Mouse (Mus musculus): ENCODE measurements around the gene Dock6. TPM values are rescaled to one million over a fixed set of nuclear protein-coding genes. Genes with fewer than 3 reads are reported as not detected.

Gene Dock6
- polyA plus RNA-seq, 1 experiment from 2014 or later, result 63.7 TPM

GRCm38 (mm10) chr9:21849691-21850677, 2.5 kb downstream of the Dock6 start:
- H3K27me3 ChIP-seq (ENCODE audit: control insufficient read depth, insufficient read depth, low read depth, low read length), result no peaks in the 10 kb centered on the region
- 49% methylated on average over 7 of the region's 7 CpGs for WGBS
- H3K27ac ChIP-seq (ENCODE audit: low read length), result peak overlapping the region; percentile 84
- no peak for ATAC-seq (ENCODE audit: low read depth)
- H3K4me3 ChIP-seq (ENCODE audit: low read length), result peak overlapping the region; percentile 92
- peaks cover 42% of the 10 kb centered on the region for H3K4me1 ChIP-seq (replicated peaks; ENCODE audit: control insufficient read depth, insufficient read depth, low read length)
- H3K9me3 ChIP-seq (ENCODE audit: control insufficient read depth, low read length), result no peaks in the 10 kb centered on the region
- H3K36me3 ChIP-seq (ENCODE audit: control insufficient read depth, insufficient read depth, low read length), result peaks cover 3% of the 10 kb centered on the region; the same call in 1 of the 2 replicates
- peak overlapping the region; percentile 79 for H3K4me2 ChIP-seq (ENCODE audit: low read depth, low read length)
- peak overlapping the region; percentile 33; the same call in 1 of the 2 replicates for H3K9ac ChIP-seq (ENCODE audit: low read length)

- Histone ChIP-seq H3K4me1 (replicated peaks; ENCODE audit: control insufficient read depth, insufficient read depth, low read length) (peaks cover 53% of the 10 kb centered on the region), H3K9ac (ENCODE audit: low read length) (peak overlapping the region; percentile 59)
Observed at GRCm38 (mm10) chr9:21847926-21848325, 4.5 kb downstream of the Dock6 start.

GRCm38 (mm10) chr9:21847425-21847824, 5.0 kb downstream of the Dock6 start:
- Histone ChIP-seq H3K9ac (ENCODE audit: low read length) (peak overlapping the region; percentile 59), H3K4me3 (ENCODE audit: low read length) (peak overlapping the region; percentile 34; the same call in 1 of the 2 replicates), H3K4me2 (ENCODE audit: low read depth, low read length) (peak overlapping the region; percentile 51), H3K4me1 (replicated peaks; ENCODE audit: control insufficient read depth, insufficient read depth, low read length) (peaks cover 58% of the 10 kb centered on the region), H3K27ac (ENCODE audit: low read length) (peak overlapping the region; percentile 93), H3K27me3 (ENCODE audit: control insufficient read depth, insufficient read depth, low read depth, low read length) (no peaks in the 10 kb centered on the region), H3K9me3 (ENCODE audit: control insufficient read depth, low read length) (no peaks in the 10 kb centered on the region), H3K36me3 (ENCODE audit: control insufficient read depth, insufficient read depth, low read length) (peaks cover 3% of the 10 kb centered on the region)
- peak; percentile 13 for ATAC-seq (ENCODE audit: low read depth)
- WGBS, result 18% methylated on average over 3 of the region's 3 CpGs

More at GRCm38 (mm10) chr9:21847926-21848325, 4.5 kb downstream of the Dock6 start:
- peak overlapping the region; percentile 93 for H3K27ac ChIP-seq (ENCODE audit: low read length)
- 40% methylated on average over 10 of the region's 10 CpGs for WGBS
- H3K4me3 ChIP-seq (ENCODE audit: low read length), result no peak overlapping the region
- ATAC-seq (ENCODE audit: low read depth), result no peak
- no peaks in the 10 kb centered on the region for H3K27me3 ChIP-seq (ENCODE audit: control insufficient read depth, insufficient read depth, low read depth, low read length)
- peaks cover 3% of the 10 kb centered on the region for H3K36me3 ChIP-seq (ENCODE audit: control insufficient read depth, insufficient read depth, low read length)
- no peaks in the 10 kb centered on the region for H3K9me3 ChIP-seq (ENCODE audit: control insufficient read depth, low read length)
- peak overlapping the region; percentile 51; the same call in 1 of the 2 replicates for H3K4me2 ChIP-seq (ENCODE audit: low read depth, low read length)

- peak; percentile 83 for ATAC-seq (ENCODE audit: low read depth)
- H3K36me3 ChIP-seq (ENCODE audit: control insufficient read depth, insufficient read depth, low read length), result peaks cover 3% of the 10 kb centered on the region
- H3K4me2 ChIP-seq (ENCODE audit: low read depth, low read length), result peak overlapping the region; percentile 51
- peak overlapping the region; percentile 34 for H3K4me3 ChIP-seq (ENCODE audit: low read length)
- no peaks in the 10 kb centered on the region for H3K9me3 ChIP-seq (ENCODE audit: control insufficient read depth, low read length)
- no peaks in the 10 kb centered on the region for H3K27me3 ChIP-seq (ENCODE audit: control insufficient read depth, insufficient read depth, low read depth, low read length)
- H3K4me1 ChIP-seq (replicated peaks; ENCODE audit: control insufficient read depth, insufficient read depth, low read length), result peaks cover 63% of the 10 kb centered on the region
- WGBS, result 12% methylated on average over 11 of the region's 11 CpGs
- H3K9ac ChIP-seq (ENCODE audit: low read length), result peak overlapping the region; percentile 59
- peak overlapping the region; percentile 93 for H3K27ac ChIP-seq (ENCODE audit: low read length)
Observed at GRCm38 (mm10) chr9:21846755-21847341, 5.6 kb downstream of the Dock6 start.

- ATAC-seq (ENCODE audit: low read depth), result no peak
- no peak overlapping the region for H3K4me2 ChIP-seq (ENCODE audit: low read depth, low read length)
- H3K36me3 ChIP-seq (ENCODE audit: control insufficient read depth, insufficient read depth, low read length), result peaks cover 4% of the 10 kb centered on the region
- H3K9me3 ChIP-seq (ENCODE audit: control insufficient read depth, low read length), result no peaks in the 10 kb centered on the region
- no peaks in the 10 kb centered on the region for H3K27me3 ChIP-seq (ENCODE audit: control insufficient read depth, insufficient read depth, low read depth, low read length)
- WGBS, result 37% methylated on average over 14 of the region's 14 CpGs
- H3K9ac ChIP-seq (ENCODE audit: low read length), result peak overlapping the region; percentile 18; the same call in 1 of the 2 replicates
- peaks cover 54% of the 10 kb centered on the region for H3K4me1 ChIP-seq (replicated peaks; ENCODE audit: control insufficient read depth, insufficient read depth, low read length)
- H3K27ac ChIP-seq (ENCODE audit: low read length), result peak overlapping the region; percentile 93
- H3K4me3 ChIP-seq (ENCODE audit: low read length), result no peak overlapping the region
Observed at GRCm38 (mm10) chr9:21845381-21846080, 6.9 kb downstream of the Dock6 start.

- H3K4me2 ChIP-seq (ENCODE audit: low read depth, low read length), result no peak overlapping the region
Observed at GRCm38 (mm10) chr9:21843086-21843485, 9.3 kb downstream of the Dock6 start.

GRCm38 (mm10) chr9:21842391-21842790, 10.0 kb downstream of the Dock6 start:
- Histone ChIP-seq H3K4me1 (replicated peaks; ENCODE audit: control insufficient read depth, insufficient read depth, low read length) (peaks cover 38% of the 10 kb centered on the region), H3K9ac (ENCODE audit: low read length) (peak overlapping the region; percentile 12), H3K27ac (ENCODE audit: low read length) (peak overlapping the region; percentile 94), H3K4me3 (ENCODE audit: low read length) (no peak overlapping the region), H3K27me3 (ENCODE audit: control insufficient read depth, insufficient read depth, low read depth, low read length) (no peaks in the 10 kb centered on the region), H3K4me2 (ENCODE audit: low read depth, low read length) (no peak overlapping the region), H3K36me3 (ENCODE audit: control insufficient read depth, insufficient read depth, low read length) (peaks cover 20% of the 10 kb centered on the region), H3K9me3 (ENCODE audit: control insufficient read depth, low read length) (no peaks in the 10 kb centered on the region)
- WGBS, result 24% methylated on average over 5 of the region's 5 CpGs
- peak; percentile 56 for ATAC-seq (ENCODE audit: low read depth)

More at GRCm38 (mm10) chr9:21843086-21843485, 9.3 kb downstream of the Dock6 start:
- Histone ChIP-seq H3K27me3 (ENCODE audit: control insufficient read depth, insufficient read depth, low read depth, low read length) (no peaks in the 10 kb centered on the region), H3K4me1 (replicated peaks; ENCODE audit: control insufficient read depth, insufficient read depth, low read length) (peaks cover 44% of the 10 kb centered on the region), H3K9ac (ENCODE audit: low read length) (peak overlapping the region; percentile 12), H3K9me3 (ENCODE audit: control insufficient read depth, low read length) (no peaks in the 10 kb centered on the region), H3K27ac (ENCODE audit: low read length) (peak overlapping the region; percentile 94), H3K36me3 (ENCODE audit: control insufficient read depth, insufficient read depth, low read length) (peaks cover 16% of the 10 kb centered on the region), H3K4me3 (ENCODE audit: low read length) (no peak overlapping the region)
- peak; percentile 43 for ATAC-seq (ENCODE audit: low read depth)
- WGBS, result 42% methylated on average over 6 of the region's 6 CpGs

GRCm38 (mm10) chr9:21841340-21841739, 11.1 kb downstream of the Dock6 start:
- H3K27me3 ChIP-seq (ENCODE audit: control insufficient read depth, insufficient read depth, low read depth, low read length), result no peaks in the 10 kb centered on the region
- 90% methylated on average over 6 of the region's 6 CpGs for WGBS
- peaks cover 31% of the 10 kb centered on the region for H3K4me1 ChIP-seq (replicated peaks; ENCODE audit: control insufficient read depth, insufficient read depth, low read length)
- no peak overlapping the region; the same call in 1 of the 2 replicates for H3K9ac ChIP-seq (ENCODE audit: low read length)
- peaks cover 28% of the 10 kb centered on the region for H3K36me3 ChIP-seq (ENCODE audit: control insufficient read depth, insufficient read depth, low read length)
- H3K4me3 ChIP-seq (ENCODE audit: low read length), result no peak overlapping the region
- H3K4me2 ChIP-seq (ENCODE audit: low read depth, low read length), result no peak overlapping the region
- ATAC-seq (ENCODE audit: low read depth), result no peak
- no peaks in the 10 kb centered on the region for H3K9me3 ChIP-seq (ENCODE audit: control insufficient read depth, low read length)
- H3K27ac ChIP-seq (ENCODE audit: low read length), result no peak overlapping the region

All from lung, embryonic 16.5 days (tissue).